Mouse (Mus musculus) myocyte (in vitro differentiated cells): ENCODE measurements around the gene Hoxc11.

ENCODE experiments used
- CEBPB ChIP-seq: IDR thresholded peaks from 2 replicates; pipeline ENCODE4 v1.6.1; 2011; ENCODE audit warnings: mild to moderate bottlenecking, moderate library complexity; ENCODE audit not compliant: poor library complexity, insufficient read depth, severe bottlenecking
- E2F4 ChIP-seq: IDR thresholded peaks from one replicate; pipeline ENCODE4 v1.6.1; 2011; ENCODE audit warnings: mild to moderate bottlenecking, control low read depth, moderate library complexity; ENCODE audit not compliant: insufficient read depth
- MAX ChIP-seq: IDR thresholded peaks from one replicate; pipeline ENCODE4 v1.6.1; 2011; ENCODE audit warnings: low read depth, mild to moderate bottlenecking, control low read depth
- MYOD1 ChIP-seq, 3 experiments: IDR thresholded peaks; one replicate each; pipeline ENCODE4 v1.6.1; 2011; ENCODE audit warnings: control low read depth in 2 of 3, low read depth in 2 of 3, mild to moderate bottlenecking in 2 of 3, moderate library complexity in 1 of 3; ENCODE audit not compliant: insufficient read length in 2 of 3, control insufficient read depth in 1 of 3
- MYOG ChIP-seq, 3 experiments: IDR thresholded peaks; one replicate each; pipeline ENCODE4 v1.6.1; 2011; ENCODE audit warnings: control low read depth in 2 of 3, low read depth in 2 of 3, mild to moderate bottlenecking in 2 of 3; ENCODE audit not compliant: insufficient read length in 2 of 3, control insufficient read depth in 1 of 3, insufficient read depth in 1 of 3
- POLR2A ChIP-seq: IDR thresholded peaks from one replicate; pipeline ENCODE4 v1.6.1; 2011; ENCODE audit warnings: low read depth, mild to moderate bottlenecking, control low read depth, moderate library complexity; ENCODE audit not compliant: insufficient read length
- POLR2AphosphoS2 ChIP-seq: IDR thresholded peaks from one replicate; pipeline ENCODE4 v1.6.1; 2011; ENCODE audit warnings: low read depth, control low read depth; ENCODE audit not compliant: insufficient read length
- USF1 ChIP-seq: IDR thresholded peaks from one replicate; pipeline ENCODE4 v1.6.1; 2011; ENCODE audit warnings: low read depth, mild to moderate bottlenecking, control low read depth, moderate library complexity

GRCm38 (mm10) chr15:102956906-102957305 lies 2.7 kb downstream of the Hoxc11 start:
- TF ChIP-seq USF1 (no peak), CEBPB (no peak), POLR2AphosphoS2 (peak; percentile 13), POLR2A (no peak), MYOD1 (IDR thresholded peaks at IDR 0.05; ENCODE audit: control insufficient read depth in 1 of 3, insufficient read length in 2 of 3, low read depth in 2 of 3) (no peak), MAX (no peak), MYOG (IDR thresholded peaks at IDR 0.05; ENCODE audit: control insufficient read depth in 1 of 3, insufficient read depth in 1 of 3, insufficient read length in 2 of 3, low read depth in 2 of 3) (no peak), E2F4 (no peak)
